Mouse (Mus musculus) megakaryocyte, embryonic 14.5 days (primary cell): ENCODE measurements around the gene Samd4b. TPM values are rescaled to one million over a fixed set of nuclear protein-coding genes. Genes with fewer than 3 reads are reported as not detected.
A peak's percentile ranks its signal among the peaks of the same experiment; 100 is the strongest.

Experiments
- H3K27me3 ChIP-seq: replicated peaks from 2 replicates; pipeline ENCODE3; 2012; ENCODE audit warnings: inconsistent platforms
- H3K36me3 ChIP-seq: replicated peaks from 2 replicates; pipeline ENCODE3; 2012; ENCODE audit warnings: low read length, inconsistent platforms, mixed read lengths
- H3K4me1 ChIP-seq: 2 replicates; pipeline ENCODE4 v1.6.1; 2012; ENCODE audit warnings: inconsistent platforms
- H3K4me3 ChIP-seq: replicated peaks from 2 replicates; pipeline ENCODE3; 2012; ENCODE audit warnings: moderate library complexity, mild to moderate bottlenecking, inconsistent platforms
- H3K9me3 ChIP-seq: 2 replicates; pipeline ENCODE4 v1.6.1; 2012; ENCODE audit warnings: inconsistent platforms
- FLI1 ChIP-seq: IDR thresholded peaks from 2 replicates; pipeline ENCODE4 v1.6.1; 2012; ENCODE audit warnings: low read length, inconsistent platforms, mixed read lengths
- GATA1 ChIP-seq: IDR thresholded peaks from 3 replicates; pipeline ENCODE4 v1.6.1; 2012; ENCODE audit warnings: mixed read lengths, low read length, inconsistent platforms, borderline replicate concordance
- polyA plus RNA-seq: library from polyadenylated mRNA; stranded (reverse); fragments of >175 nt; gene quantifications from 2 replicates; pipeline ENCODE4 v1.2.3, GENCODE M21; 2012; ENCODE audit warnings: low replicate concordance; ENCODE audit not compliant: insufficient read depth

The Samd4b gene
- polyA plus RNA-seq, 1 experiment, result 125 TPM

GRCm38 (mm10) chr7:28370977-28371513 lies 226.9 kb downstream of the Samd4b start:
- H3K4me3 ChIP-seq, result peak overlapping the region; percentile 94
- no peaks in the 10 kb centered on the region for H3K9me3 ChIP-seq
- peaks cover 36% of the 10 kb centered on the region for H3K27me3 ChIP-seq
- no peak for TF ChIP-seq FLI1
- TF ChIP-seq GATA1, result no peak
- H3K36me3 ChIP-seq, result peaks cover 37% of the 10 kb centered on the region
- peaks cover 61% of the 10 kb centered on the region for H3K4me1 ChIP-seq

- Histone ChIP-seq H3K9me3 (no peaks in the 10 kb centered on the region), H3K27me3 (peaks cover 41% of the 10 kb centered on the region), H3K4me3 (peak overlapping the region; percentile 62), H3K4me1 (peaks cover 55% of the 10 kb centered on the region), H3K36me3 (peaks cover 38% of the 10 kb centered on the region)
- TF ChIP-seq GATA1 (no peak), FLI1 (no peak)
These were observed 227.9 kb downstream of the Samd4b start for GRCm38 (mm10) chr7:28370051-28370450.

GRCm38 (mm10) chr7:28368276-28368920 lies 229.5 kb downstream of the Samd4b start:
- peaks cover 51% of the 10 kb centered on the region for H3K36me3 ChIP-seq
- H3K4me3 ChIP-seq, result no peak overlapping the region
- H3K27me3 ChIP-seq, result peaks cover 48% of the 10 kb centered on the region
- H3K4me1 ChIP-seq, result peaks cover 42% of the 10 kb centered on the region
- H3K9me3 ChIP-seq, result no peaks in the 10 kb centered on the region
- no peak for TF ChIP-seq GATA1
- no peak for TF ChIP-seq FLI1

- Histone ChIP-seq H3K36me3 (peaks cover 52% of the 10 kb centered on the region), H3K27me3 (peaks cover 49% of the 10 kb centered on the region), H3K9me3 (no peaks in the 10 kb centered on the region), H3K4me3 (no peak overlapping the region), H3K4me1 (peaks cover 42% of the 10 kb centered on the region)
- no peak for TF ChIP-seq FLI1
- no peak for TF ChIP-seq GATA1
These were observed 230.2 kb downstream of the Samd4b start for GRCm38 (mm10) chr7:28367663-28368275.

GRCm38 (mm10) chr7:28362441-28363060 lies 235.4 kb downstream of the Samd4b start:
- peaks cover 33% of the 10 kb centered on the region for H3K27me3 ChIP-seq
- no peak for TF ChIP-seq FLI1
- TF ChIP-seq GATA1, result no peak
- H3K9me3 ChIP-seq, result no peaks in the 10 kb centered on the region
- no peak overlapping the region for H3K4me3 ChIP-seq
- peaks cover 27% of the 10 kb centered on the region for H3K4me1 ChIP-seq
- H3K36me3 ChIP-seq, result peaks cover 61% of the 10 kb centered on the region

GRCm38 (mm10) chr7:28361647-28362341 lies 236.2 kb downstream of the Samd4b start:
- H3K36me3 ChIP-seq, result peaks cover 53% of the 10 kb centered on the region
- peaks cover 34% of the 10 kb centered on the region for H3K4me1 ChIP-seq
- peaks cover 34% of the 10 kb centered on the region for H3K27me3 ChIP-seq
- H3K9me3 ChIP-seq, result no peaks in the 10 kb centered on the region
- H3K4me3 ChIP-seq, result no peak overlapping the region
- no peak for TF ChIP-seq FLI1
- TF ChIP-seq GATA1, result no peak

- H3K4me1 ChIP-seq, result peaks cover 34% of the 10 kb centered on the region
- no peaks in the 10 kb centered on the region for H3K9me3 ChIP-seq
- peaks cover 29% of the 10 kb centered on the region for H3K27me3 ChIP-seq
- TF ChIP-seq FLI1, result no peak
- no peak for TF ChIP-seq GATA1
- H3K36me3 ChIP-seq, result peaks cover 49% of the 10 kb centered on the region
- no peak overlapping the region for H3K4me3 ChIP-seq
These were observed 237.7 kb downstream of the Samd4b start for GRCm38 (mm10) chr7:28360291-28360690.

GRCm38 (mm10) chr7:28359854-28360253 lies 238.1 kb downstream of the Samd4b start:
- TF ChIP-seq GATA1 (no peak), FLI1 (no peak)
- Histone ChIP-seq H3K4me1 (peaks cover 34% of the 10 kb centered on the region), H3K27me3 (peaks cover 24% of the 10 kb centered on the region), H3K4me3 (no peak overlapping the region), H3K9me3 (no peaks in the 10 kb centered on the region), H3K36me3 (peaks cover 50% of the 10 kb centered on the region)

- H3K36me3 ChIP-seq, result peaks cover 53% of the 10 kb centered on the region
- no peak for TF ChIP-seq GATA1
- TF ChIP-seq FLI1, result no peak
- peaks cover 19% of the 10 kb centered on the region for H3K27me3 ChIP-seq
- peaks cover 35% of the 10 kb centered on the region for H3K4me1 ChIP-seq
- no peak overlapping the region for H3K4me3 ChIP-seq
- H3K9me3 ChIP-seq, result no peaks in the 10 kb centered on the region
These were observed 239.5 kb downstream of the Samd4b start for GRCm38 (mm10) chr7:28358431-28358830.
